Mouse (Mus musculus) left cerebral cortex, adult 11 months (tissue): ENCODE data around the gene Col15a1.

Source experiments
- DNase-seq: peaks from one replicate; pipeline ENCODE4 v3.0.0; 2022; ENCODE audit warnings: low spot score

The Col15a1 gene

DNA sequence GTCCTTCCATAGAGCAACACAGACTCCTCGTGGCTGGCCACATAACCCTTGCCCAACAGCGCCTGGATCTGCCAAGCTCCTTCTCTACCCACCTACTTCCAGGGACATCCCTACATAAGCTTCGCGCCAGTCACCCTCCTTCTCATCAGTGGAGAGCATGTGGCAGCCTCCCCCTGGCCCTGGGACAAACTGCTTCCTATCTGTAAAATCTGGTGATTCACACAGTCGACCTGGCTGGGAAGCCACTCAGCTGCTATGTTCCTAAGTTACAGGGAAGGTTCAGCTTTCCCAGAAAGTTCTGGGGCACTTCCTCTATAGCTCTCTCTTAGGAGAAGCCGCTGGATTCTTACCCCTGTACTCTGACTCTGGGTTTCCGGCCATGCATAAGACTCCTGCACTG is 22.5 kb downstream of the Col15a1 start:
- no peak for DNase-seq

DNA sequence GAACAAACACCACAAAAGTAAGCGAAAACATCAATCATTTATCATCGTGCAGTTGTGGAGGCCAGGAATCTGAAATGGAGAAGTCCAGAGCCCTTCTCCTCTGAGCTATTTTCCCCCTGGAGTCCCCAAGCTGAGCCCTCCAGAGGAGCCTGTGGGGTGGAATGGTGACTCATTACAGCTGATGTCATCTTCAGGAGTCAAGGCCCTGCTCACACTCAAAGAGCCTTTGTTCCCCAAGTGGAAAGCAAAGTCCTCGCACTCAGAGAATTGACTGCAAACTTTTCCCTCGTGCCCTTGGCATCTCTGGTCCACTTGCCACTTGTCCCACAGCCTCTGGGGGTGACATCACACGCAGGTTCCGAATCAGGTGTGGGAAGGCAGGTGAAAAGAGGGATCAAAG is 23.4 kb downstream of the Col15a1 start:
- DNase-seq: no peak

DNA sequence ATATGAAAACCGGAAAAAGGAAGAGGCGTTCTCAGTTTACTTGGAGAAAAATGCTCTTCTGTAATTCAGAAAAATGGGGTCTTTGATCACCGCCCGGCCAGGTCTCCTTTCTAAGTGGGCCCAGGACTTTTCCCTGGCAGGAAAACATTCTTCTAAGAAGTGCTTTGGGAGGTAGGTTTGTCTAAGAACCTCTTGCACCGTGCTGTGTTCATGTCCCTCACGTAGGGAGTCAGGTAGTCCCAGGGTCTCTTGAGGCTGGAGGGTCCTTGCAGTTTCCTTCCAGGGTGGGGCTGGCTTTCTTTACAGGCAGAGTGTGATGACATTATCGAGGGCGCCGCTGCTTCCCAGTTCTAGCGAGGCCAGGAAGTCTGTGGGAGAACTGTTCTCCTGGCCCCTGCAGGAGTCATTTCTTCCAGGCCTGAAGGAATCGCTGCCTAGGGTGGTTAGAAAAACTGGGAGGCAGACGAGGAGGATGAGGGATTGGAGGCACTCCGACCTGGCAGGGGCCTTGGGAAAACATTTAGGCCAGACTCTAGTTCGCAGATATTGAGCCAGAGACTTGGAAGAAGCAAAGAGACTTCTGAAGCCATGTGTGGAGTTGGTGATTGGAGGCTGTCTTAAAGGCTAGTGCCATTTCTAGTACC is 25.4 kb downstream of the Col15a1 start:
- no peak for DNase-seq

DNA sequence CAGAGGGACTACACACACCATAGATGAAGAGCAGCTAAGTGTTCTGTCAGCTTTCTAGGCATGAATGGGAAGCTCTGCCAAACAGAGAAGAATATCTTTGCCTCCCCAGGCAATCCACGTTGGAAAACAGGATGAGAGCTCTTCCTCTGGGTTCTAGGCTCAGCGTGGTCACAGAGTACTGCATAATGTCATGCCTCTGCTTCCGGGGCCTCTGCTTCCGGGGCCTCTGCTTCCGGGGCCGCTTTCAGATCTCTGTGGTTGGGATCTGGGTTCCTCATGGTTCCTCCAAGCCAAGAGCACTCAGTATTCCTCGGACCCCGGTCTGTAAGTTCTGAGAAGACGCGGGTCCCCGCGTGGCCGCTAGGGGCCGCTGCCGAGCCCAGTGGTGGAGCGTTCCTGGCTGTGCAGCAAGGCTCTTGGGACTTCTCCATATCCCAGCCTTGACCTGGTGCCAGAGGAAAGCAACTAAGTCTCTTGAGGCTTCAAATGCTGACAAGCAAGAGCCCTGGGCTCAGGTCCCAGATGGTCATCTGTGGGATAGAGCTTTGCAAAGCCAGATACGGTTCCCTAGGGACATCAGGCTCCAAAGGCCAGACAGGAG is 26.8 kb downstream of the Col15a1 start:
- peak; percentile 51 for DNase-seq

DNA sequence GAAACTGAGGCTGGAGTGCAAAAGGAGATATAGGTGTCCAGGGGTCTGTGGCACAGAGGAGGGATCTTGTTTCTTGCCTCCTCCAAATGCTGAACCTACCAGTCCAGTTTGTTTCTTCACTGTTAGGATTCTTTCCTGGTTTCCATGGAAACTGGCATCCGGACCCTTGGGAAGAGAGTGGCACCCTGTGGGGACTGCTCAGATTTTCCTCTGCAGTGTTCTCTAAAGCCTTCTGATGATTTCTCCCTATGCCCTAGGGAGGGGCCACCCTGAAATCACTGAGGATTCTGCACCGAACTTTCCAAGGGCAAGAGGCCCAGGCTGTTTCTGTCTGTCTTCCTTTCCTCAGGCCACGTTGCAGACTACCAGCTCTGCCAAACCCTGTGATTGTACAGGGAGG is 27.4 kb downstream of the Col15a1 start:
- no peak for DNase-seq

DNA sequence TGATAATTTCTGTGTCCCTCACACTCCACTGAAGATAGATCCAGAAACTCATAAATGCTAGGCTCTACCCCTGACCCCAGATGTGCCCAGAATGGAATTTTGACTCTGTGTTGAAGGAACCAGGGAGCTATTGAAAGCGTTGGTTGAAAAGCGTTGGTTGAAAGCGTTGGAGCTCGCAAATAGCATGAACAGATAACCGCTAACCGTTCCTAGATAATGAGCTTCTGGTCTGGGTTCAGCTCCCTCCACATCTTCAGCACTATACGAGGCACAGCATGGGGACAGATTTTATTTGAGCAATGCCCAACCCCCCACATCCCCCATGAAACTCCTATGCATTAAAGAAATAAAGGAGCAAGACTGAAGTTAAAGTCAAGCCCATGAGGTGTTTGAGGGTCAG is 28.1 kb downstream of the Col15a1 start:
- DNase-seq: no peak

DNA sequence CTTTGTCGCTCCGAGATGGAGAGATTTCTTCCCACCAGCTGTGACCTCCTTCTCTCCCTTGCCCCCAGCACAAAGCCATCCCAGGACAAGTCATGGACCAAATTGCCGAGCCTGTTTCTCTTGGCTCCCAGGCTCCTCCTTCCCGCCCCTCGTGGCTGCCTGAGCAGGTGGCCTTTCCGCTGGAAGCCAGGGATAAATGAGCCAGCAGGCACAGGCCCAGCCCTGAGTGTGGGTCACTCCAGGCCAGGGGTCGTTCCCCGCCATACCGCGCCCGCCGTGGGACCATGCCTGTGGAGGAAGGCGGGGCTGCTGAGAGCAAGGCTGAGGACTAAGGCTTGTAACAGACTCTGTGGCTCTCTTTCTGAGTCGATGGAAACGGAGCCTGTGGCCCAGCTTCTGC is 29.3 kb downstream of the Col15a1 start:
- no peak for DNase-seq

DNA sequence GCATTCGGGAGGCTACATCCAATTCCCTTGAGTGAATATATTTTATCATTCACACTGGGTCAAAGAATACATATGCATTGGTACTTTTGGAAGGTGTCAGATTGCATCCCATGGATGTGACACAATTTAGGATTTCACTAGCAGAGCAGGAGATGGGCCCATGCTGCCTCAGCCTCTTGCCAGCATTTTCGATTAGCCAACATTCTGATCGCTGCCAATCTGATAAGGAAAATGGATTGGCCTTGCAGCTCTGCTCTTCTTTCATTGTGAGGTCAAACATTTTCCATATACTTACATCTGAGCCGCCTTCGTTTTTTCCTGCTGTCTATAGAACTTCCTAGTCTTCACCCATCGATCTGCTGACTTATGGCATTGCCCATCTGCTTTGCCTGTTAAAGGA is 31.2 kb downstream of the Col15a1 start:
- DNase-seq: no peak

DNA sequence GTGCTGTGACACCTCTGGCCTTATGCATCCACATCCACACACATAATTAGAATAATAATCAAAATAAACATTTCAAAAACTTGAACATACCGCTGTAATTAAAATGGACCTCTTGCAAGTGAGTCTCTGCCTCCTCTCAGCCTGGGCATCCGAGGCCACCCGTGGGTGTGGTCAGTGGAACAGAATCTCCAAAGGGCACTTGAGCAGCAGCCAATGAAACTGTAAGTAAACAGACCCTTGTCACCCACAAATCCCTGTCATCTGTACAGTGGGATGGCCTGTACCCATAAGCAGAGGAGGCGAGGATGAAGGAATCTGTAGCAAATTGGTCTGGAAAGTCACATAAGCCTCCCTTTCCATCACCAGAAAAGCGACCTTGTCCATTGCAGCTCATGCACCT is 32.9 kb downstream of the Col15a1 start:
- DNase-seq: no peak

DNA sequence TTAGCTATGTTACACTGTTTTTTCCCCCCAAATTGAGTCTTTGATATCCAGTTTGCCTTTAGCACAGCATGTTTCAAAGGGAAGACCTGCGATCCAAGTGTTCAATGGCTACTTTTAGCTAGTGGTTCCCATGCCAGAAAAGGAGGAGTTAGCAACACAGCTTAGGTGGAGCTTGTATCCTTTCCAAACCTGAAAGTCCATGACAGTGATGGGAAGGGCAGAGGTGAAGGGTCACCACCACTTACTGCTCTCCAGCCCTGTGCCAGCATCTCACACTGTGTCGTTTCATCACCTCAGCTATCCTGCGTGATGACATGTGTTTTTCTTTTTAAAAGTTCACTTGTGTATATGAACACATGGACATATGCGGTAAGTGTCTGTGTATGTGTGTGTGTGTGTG is 34.2 kb downstream of the Col15a1 start:
- DNase-seq: no peak

DNA sequence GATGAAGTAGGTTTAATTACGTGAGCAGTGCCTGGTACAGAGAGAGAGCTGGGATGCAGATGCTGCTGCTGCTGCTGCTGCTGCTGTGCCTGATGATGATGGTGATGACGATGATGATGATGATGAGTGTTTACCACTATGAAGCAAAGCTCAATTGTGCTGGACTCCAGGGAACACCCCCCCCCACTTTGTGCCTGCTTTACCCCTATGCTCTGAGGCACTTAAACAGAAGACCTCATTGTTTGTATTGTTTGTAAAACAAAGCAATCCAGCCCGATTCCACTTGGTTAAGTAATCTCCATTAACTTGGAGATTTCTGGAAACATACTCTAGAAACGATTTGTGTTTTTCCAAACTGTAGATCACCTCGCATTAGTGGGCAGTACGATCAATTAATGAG is 36.7 kb downstream of the Col15a1 start:
- no peak for DNase-seq

DNA sequence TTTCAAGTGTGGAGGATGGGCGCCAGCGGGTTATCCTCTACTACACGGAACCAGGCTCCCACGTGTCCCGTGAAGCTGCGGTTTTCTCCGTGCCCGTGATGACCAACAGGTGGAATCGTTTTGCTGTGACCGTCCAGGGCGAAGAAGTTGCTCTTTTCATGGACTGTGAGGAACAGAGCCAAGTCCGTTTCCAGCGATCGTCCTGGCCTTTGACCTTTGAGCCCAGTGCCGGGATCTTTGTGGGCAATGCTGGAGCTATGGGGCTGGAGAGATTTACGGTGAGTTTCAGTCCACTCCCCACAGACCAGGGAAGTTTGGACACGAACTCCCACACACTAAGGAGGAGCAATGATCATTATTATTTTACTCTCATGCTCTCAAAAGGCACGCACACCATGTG is 37.7 kb downstream of the Col15a1 start:
- DNase-seq: no peak

DNA sequence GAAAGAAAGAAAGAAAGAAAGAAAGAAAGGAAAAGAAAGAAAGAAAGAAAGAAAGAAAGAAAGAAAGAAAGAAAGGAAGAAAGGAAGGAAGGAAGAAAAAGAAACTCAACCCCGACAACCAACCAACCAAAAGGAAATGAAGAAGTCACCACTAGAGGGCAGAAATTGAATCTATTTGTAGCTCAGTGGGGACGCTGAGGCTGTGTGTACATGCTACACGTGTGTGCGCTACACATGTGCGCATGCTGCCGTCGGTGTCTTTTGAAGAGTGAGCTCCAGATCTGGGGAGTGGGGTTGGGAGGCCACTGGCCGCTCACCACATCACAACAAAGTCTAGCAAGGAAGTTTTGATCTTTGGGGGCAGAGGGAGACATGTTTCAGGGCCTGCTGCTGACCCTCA is 38.9 kb downstream of the Col15a1 start:
- DNase-seq: no peak

DNA sequence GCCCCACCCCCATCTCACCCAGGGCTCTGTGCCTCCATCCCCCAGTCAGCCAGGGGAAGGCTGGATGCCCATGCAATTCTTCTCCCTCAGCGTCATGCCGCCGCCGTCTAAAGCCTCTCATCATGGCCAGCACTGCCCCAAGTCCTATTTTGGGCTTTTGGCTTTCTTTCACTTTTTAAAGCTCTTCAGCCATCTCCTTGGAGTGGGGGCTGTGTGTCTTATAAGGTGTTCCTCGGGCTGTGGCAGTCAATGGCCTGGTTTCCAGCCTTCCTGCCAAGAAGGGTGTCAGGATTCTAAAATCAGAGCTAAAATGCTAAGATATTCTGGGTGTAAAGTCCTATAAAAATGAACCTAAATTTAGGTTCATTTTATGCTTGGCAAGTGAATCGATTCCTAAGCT is 39.6 kb downstream of the Col15a1 start:
- no peak for DNase-seq

DNA sequence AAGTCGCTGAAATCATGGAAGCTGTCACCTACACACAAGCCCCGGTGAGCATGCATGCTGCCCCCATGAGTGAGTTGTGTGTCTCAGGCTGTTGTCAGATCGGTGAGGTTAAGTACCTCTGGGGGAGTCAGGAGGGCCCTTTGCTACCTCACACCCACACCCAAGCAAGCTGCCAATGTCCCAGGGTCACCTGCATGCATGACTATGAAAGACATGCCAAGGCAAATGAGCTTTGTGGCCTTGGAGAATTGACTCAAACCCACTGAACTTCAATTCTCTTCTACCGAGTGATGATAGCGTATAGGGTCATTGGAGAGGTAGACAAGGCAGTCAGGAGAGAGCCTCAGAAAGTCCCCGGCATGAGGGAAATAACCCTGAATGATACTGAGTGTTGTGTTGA is 41.2 kb downstream of the Col15a1 start:
- DNase-seq: no peak

DNA sequence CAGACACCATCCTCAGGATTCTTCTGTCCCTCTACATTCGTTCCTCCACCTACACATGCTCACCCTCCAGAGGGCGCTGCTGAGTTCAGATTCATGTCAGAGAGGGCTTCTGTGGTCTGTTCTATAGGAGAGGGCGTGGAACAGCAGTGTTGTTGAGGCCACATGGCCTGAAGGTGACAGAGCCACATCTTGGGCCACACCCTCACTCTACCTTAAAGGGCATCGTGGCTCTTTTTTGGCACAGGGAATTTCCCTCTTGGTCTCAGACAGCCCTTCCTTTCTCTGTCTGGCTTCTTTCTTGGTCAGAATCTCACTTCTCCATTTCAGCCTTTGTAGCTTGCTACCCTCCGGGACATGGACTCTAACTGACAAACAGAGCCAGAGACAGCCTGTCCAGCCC is 43.1 kb downstream of the Col15a1 start:
- peak; percentile 58 for DNase-seq

DNA sequence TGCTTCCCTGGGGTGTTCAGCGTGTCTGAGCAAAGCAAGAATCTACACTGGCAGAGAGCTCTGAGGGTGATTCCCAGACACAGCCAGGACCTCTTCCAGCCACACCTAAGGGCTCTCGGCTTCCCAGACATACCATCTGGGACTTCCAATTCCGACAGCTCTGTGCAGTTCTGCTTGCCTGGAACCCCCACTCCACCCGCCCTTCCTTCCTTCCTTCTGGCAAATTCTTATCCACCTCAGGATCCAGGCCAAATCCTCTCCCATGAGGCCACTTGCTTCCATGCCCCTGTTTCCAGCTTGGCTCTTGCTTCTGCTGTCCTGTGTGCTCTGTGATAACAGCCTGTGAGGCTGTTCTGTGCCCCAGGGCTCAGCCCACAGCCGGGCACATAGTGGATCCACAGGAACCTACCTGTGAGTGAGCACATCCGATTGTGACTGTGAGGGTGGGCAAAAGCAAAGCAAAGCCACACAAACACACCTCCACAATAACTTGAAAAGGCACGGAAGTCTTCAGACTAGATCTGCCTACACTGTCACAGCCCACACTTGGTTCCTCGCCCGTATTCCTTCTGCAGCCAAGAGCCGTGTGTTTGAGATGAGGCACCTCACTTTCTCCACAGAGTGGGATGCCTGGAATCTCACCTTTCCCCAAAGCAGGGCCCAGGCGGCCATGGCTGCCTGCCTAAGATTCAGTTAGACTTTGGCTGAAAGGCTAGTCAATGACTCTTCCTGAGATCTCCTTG is 43.9 kb downstream of the Col15a1 start:
- DNase-seq: peak; percentile 55

DNA sequence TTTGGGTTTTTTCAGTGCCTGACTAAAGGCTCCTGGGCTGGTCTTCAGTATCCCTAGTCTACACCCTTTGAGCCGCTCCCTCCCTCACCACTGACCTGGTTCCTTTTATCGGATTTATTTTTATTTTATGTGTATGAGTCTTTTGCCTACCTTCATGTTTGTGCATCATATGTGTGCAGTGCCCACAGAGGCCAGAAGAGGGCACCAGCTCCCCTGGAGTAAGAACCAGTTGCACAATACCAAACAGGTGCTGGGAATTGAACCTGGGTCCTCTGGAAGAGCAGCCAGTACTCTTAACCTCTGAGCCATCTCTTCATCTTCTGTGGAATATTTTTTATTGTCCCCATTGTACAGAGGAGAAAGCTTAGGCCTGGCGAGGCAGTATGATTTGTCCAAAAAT is 44.7 kb downstream of the Col15a1 start:
- no peak for DNase-seq

DNA sequence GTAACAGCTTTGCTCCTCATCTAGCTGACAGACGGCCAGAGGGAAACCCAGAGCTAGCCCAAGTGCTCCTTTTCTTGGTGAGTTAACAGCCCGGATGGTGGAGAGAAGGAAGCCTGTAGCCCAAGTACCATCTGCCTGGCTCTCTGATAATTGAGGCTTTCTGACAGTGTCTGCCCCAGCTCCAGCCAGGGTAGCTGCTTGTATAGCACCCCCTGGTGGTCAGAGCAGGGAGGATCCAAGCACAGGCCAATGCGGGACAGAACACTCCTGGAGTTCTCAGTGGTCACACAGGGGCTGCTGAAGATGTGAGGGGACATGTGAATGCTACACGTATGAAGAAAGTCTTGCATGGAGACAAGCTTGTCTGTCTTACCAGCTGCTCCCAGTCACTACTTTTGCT is 47.7 kb downstream of the Col15a1 start:
- DNase-seq: no peak

DNA sequence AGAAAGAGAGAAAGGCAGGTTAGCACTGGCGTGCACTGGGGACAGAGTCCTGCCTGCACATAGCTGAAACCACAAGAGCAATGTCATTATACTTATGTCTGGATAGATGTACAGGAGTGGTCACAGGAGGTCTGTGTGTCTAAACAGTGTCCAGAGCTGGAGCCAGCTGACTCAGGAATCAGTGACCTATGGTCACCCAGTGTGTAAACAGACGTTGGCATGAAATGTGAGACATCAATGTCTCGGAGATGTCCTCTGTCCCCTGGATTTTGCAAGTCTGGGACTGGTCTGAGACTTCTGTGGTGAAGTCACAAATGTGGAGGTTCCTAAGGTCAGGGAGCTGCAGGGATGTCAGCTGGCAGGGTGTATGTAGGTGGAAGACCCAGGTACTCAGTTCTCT is 50.2 kb downstream of the Col15a1 start:
- DNase-seq: no peak

DNA sequence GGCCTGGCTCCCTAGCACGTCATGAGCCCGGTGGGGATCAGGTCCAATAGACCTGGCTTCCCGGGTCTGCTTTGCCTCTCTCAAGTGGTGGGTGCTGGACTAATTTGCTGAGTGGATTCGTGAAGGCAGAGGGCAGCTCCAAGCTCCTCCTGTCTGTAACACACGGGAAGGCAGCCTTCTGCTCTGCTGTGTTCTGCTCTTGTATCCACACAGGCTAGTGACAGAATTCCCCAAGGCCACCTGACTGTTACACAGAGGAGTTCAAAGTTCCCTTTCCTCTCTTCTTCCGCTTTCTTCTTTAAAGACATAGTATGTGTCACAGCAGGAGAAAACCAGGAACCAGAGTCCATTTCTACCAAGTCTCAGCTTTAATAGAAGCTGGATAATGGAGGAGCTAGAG is 53.1 kb downstream of the Col15a1 start:
- DNase-seq: no peak

DNA sequence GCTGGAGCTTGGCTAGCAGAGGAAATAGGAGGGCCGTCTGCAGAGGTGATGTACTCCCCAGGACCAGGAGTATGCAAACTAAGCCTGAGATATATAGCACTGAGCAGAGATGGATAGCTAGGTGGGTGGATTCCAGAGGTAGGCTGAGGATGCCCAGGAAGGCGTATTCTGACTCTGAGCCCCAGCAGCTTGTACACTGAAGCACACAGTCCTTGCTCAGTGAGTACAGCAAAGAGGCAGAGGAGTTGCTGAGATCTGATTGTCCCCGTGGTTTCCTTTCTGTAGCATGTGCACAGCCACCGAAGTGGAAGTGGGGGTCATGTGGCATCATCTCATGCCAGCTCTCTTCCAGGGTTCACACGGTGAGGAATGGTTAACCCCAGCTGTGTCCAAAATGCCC is 54.0 kb downstream of the Col15a1 start:
- DNase-seq: no peak

DNA sequence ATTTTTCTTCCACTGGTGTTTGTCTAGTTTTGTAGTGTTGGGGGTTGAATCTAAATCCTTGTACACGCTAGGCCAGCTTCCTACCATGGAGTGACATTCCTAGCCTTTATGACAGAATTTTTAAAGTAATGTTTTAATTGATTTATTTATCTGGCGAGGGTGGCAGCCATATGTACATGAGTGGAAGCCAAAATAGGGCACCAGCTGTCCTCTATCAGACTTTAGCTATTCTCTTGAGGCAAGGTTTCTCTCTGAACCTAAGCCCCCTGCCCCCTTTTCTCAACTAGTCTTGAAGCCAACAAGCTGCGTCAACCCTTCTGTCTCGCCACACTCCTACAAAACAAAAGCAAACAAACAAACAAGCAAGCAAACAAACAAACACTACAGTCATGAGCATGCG is 57.6 kb downstream of the Col15a1 start:
- no peak for DNase-seq
